In genomic region chr4:134299498-134299810, GRCm38 (mm10) we compare ENCODE assay signal across 29 mouse cellular contexts. TPM values are rescaled to one million over a fixed set of nuclear protein-coding genes. Genes with fewer than 3 reads are reported as not detected.
DNase-seq lines count a peak whose midpoint lies in the region; ATAC-seq lines count a peak whose summit lies in the region.
"Had no signal": no experiment of that assay in that cellular context is flagged by ENCODE, and none has a peak within 500 bp of the region (broad histone marks: within the 10 kb centered on the region; RNA-seq: fewer than 3 reads in every experiment).

No protein-coding gene starts in this region.

- DNase-seq in heart, adult 18-20 months, result peak; percentile 58 to 70
- no peak for DNase-seq in heart, adult 8-10 months (ENCODE audit: low spot score)
- DNase-seq in brain, adult 2 months (ENCODE audit: low read depth, low spot score), result peak; percentile 14
- DNase-seq in heart, postnatal 4 days, result peak; percentile 60
- no peak for DNase-seq in lung, postnatal 25 days (ENCODE audit: low spot score)
- DNase-seq in adrenal gland, adult (ENCODE audit: inconsistent age in 2 of 2, low spot score in 1 of 2), result no peak
- DNase-seq in spleen, postnatal 4 days (ENCODE audit: low spot score in 2 of 2), result no peak
- DNase-seq: adrenal gland, adult 8-10 months; cerebellum, adult 11-12 months; cerebellum, postnatal 25 days; embryo, embryonic 11 days; forebrain, postnatal 0 days; kidney, adult 8-10 months; kidney, postnatal 14 days; layer of hippocampus, postnatal 36 days; liver, postnatal 0 days; lung, postnatal 10 days; thymus, postnatal 4 days had no signal

- H3K4me1 ChIP-seq in heart, embryonic 12.5 days (replicated peaks), result peaks cover 42% of the 10 kb centered on the region
- H3K4me1 ChIP-seq: hindbrain, embryonic 13.5 days; midbrain, embryonic 12.5 days; neural tube, embryonic 12.5 days had no signal

- H3K27me3 ChIP-seq in heart, embryonic 12.5 days (replicated peaks), result no peaks in the 10 kb centered on the region
- H3K27me3 ChIP-seq: hindbrain, embryonic 13.5 days; midbrain, embryonic 12.5 days; neural tube, embryonic 12.5 days had no signal

- H3K36me3 ChIP-seq in heart, embryonic 12.5 days, result no peaks in the 10 kb centered on the region
- H3K36me3 ChIP-seq: hindbrain, embryonic 13.5 days; midbrain, embryonic 12.5 days; neural tube, embryonic 12.5 days had no signal

- H3K4me3 ChIP-seq in heart, embryonic 12.5 days, result no peak overlapping the region
- H3K4me3 ChIP-seq: hindbrain, embryonic 13.5 days; layer of hippocampus, adult 2 months; midbrain, embryonic 12.5 days; neural tube, embryonic 12.5 days had no signal

- H3K9ac ChIP-seq in heart, embryonic 12.5 days, result peak overlapping the region; percentile 42; the same call in 1 of the 2 replicates
- H3K9ac ChIP-seq: forebrain, postnatal 0 days; hindbrain, embryonic 13.5 days; liver, postnatal 0 days; midbrain, embryonic 12.5 days; neural tube, embryonic 12.5 days had no signal

- ATAC-seq in heart, embryonic 12.5 days (ENCODE audit: insufficient number of reproducible peaks, low FRiP score), result peak; percentile 40; the same call in 1 of the 2 replicates
- ATAC-seq: forebrain, postnatal 0 days; liver, postnatal 0 days had no signal

- peaks cover 3% of the 10 kb centered on the region; the same call in 1 of the 2 replicates for H3K9me3 ChIP-seq in heart, embryonic 12.5 days (replicated peaks)
- H3K9me3 ChIP-seq: midbrain, embryonic 12.5 days; neural tube, embryonic 12.5 days had no signal

- 24% methylated on average over 4 of the region's 4 CpGs for WGBS in heart, embryonic 12.5 days

- peak overlapping the region; percentile 82 for H3K27ac ChIP-seq in heart, embryonic 12.5 days (ENCODE audit: poor library complexity, severe bottlenecking)
- H3K27ac ChIP-seq: hindbrain, embryonic 13.5 days; layer of hippocampus, adult 2 months; midbrain, embryonic 12.5 days; neural tube, embryonic 12.5 days had no signal

- peak overlapping the region; percentile 41 for H3K4me2 ChIP-seq in heart, embryonic 12.5 days
- H3K4me2 ChIP-seq: hindbrain, embryonic 13.5 days; midbrain, embryonic 12.5 days; neural tube, embryonic 12.5 days had no signal

RNA-seq across cellular contexts. Expression of gene Pdik1l, which starts 11.8 kb away (rescaled TPM):
- 1 to 10 TPM; 4.8 to 8.0 TPM for total RNA-seq in heart, adult 18-20 months (2021)
- total RNA-seq in heart, adult 8-10 months (2022), result 1 to 10 TPM; 6.2 to 7.6 (median 6.7) TPM
- polyA plus RNA-seq in heart, embryonic 12.5 days (2016; fragmentation: Nextera tagmentation; extraction: Ambion mirVana), result 14.9 and 18.1 TPM in 2 replicates
- 10 to 100 TPM; 11.8 to 12.2 TPM for total RNA-seq in heart, postnatal 4 days (2021)

RNA-seq across cellular contexts. Expression of gene Trim63, which starts 15.5 kb away (rescaled TPM):
- 100 to 1,000 TPM; 195 to 199 TPM for total RNA-seq in heart, adult 18-20 months (2021)
- 100 to 1,000 TPM; 164 to 261 (median 195) TPM for total RNA-seq in heart, adult 8-10 months (2022)
- 90.7 and 93.9 TPM in 2 replicates for polyA plus RNA-seq in heart, embryonic 12.5 days (2016; fragmentation: Nextera tagmentation; extraction: Ambion mirVana)
- 100 to 1,000 TPM; 199 to 226 TPM for total RNA-seq in heart, postnatal 4 days (2021)
- total RNA-seq: adrenal gland, adult 8-10 months; layer of hippocampus, adult 2 months; layer of hippocampus, postnatal 36 days had no signal
- polyA plus RNA-seq: intestine, embryonic 14.5 days; liver, adult 2 months; stomach, embryonic 14.5 days had no signal

RNA-seq across cellular contexts. Expression of gene Slc30a2, which starts 43.5 kb away (rescaled TPM):
- under 1 TPM; 0.30 to 0.72 TPM for total RNA-seq in heart, adult 18-20 months (2021)
- under 1 TPM; 0.32 to 0.94 (median 0.55) TPM for total RNA-seq in heart, adult 8-10 months (2022)
- 0.42 and 0.44 TPM in 2 replicates for polyA plus RNA-seq in heart, embryonic 12.5 days (2016; fragmentation: Nextera tagmentation; extraction: Ambion mirVana)
- under 1 TPM; 0.29 to 0.61 TPM for total RNA-seq in heart, postnatal 4 days (2021)
- total RNA-seq: forebrain, postnatal 0 days; layer of hippocampus, adult 2 months; layer of hippocampus, postnatal 36 days; left cerebral cortex, postnatal 25 days had no signal
- polyA plus RNA-seq: C2C12; hindbrain, embryonic 13.5 days; liver, adult 2 months; liver, postnatal 0 days; neural tube, embryonic 12.5 days; stomach, embryonic 14.5 days had no signal

RNA-seq across cellular contexts. Expression of gene Grrp1, which starts 45.5 kb away (rescaled TPM):
- 1 to 10 TPM; 5.1 to 6.3 TPM for total RNA-seq in heart, adult 18-20 months (2021)
- total RNA-seq in heart, adult 8-10 months (2022), result 1 to 10 TPM; 6.1 to 8.0 (median 7.3) TPM
- polyA plus RNA-seq in heart, embryonic 12.5 days (2016; fragmentation: Nextera tagmentation; extraction: Ambion mirVana), result 4.5 TPM in 2 replicates
- total RNA-seq in heart, postnatal 4 days (2021), result 10 to 100 TPM in 1 of 2 experiments, 1 to 10 TPM in 1; 8.9 to 10.3 TPM
- polyA plus RNA-seq: C2C12 had no signal

RNA-seq across cellular contexts. Expression of gene Gm30191, which starts 52.7 kb away (rescaled TPM):
- total RNA-seq in heart, adult 18-20 months (2021), result not detected
- not detected for total RNA-seq in heart, adult 8-10 months (2022)
- polyA plus RNA-seq in heart, embryonic 12.5 days (2016; fragmentation: Nextera tagmentation; extraction: Ambion mirVana), result not detected in 2 replicates
- not detected for total RNA-seq in heart, postnatal 4 days (2021)
- total RNA-seq: adrenal gland, adult 8-10 months; forebrain, postnatal 0 days; layer of hippocampus, adult 2 months; layer of hippocampus, postnatal 36 days; left cerebral cortex, postnatal 25 days; liver, adult 2 months had no signal
- polyA plus RNA-seq: C2C12; gonadal fat pad, adult 2 months; intestine, embryonic 14.5 days; liver, adult 2 months; liver, postnatal 0 days; midbrain, embryonic 12.5 days; neural tube, embryonic 12.5 days; stomach, embryonic 14.5 days had no signal

Comparison
In these comparisons a context has a peak if more than half of its experiments do, and no peak if none do; other contexts are left out.
1. DNase-seq: peak in heart, adult 18-20 months (2 of 2), brain, adult 2 months (single experiment) and heart, postnatal 4 days (single experiment); none in heart, adult 8-10 months (single experiment), lung, postnatal 25 days (single experiment), adrenal gland, adult (0 of 2) and spleen, postnatal 4 days (0 of 2).